Mouse (Mus musculus): ENCODE data around the gene Grb2.

GRCm38 (mm10) chr11:115660376-115660775, 48.0 kb downstream of the Grb2 start:
- TF ChIP-seq CTCF (IDR thresholded peaks at IDR 0.05; ENCODE audit: low read depth), result no peak
- TF ChIP-seq EP300 (IDR thresholded peaks at IDR 0.05; ENCODE audit: low read depth), result no peak

Measured in liver, postnatal 0 days (tissue).